Mouse (Mus musculus): ENCODE results near the gene Casp12. TPM values are rescaled to one million over a fixed set of nuclear protein-coding genes. Genes with fewer than 3 reads are reported as not detected.

The Casp12 gene
- total RNA-seq (2014; fragmentation: Nextera tagmentation) (not detected in 2 replicates), total RNA-seq (2017) (0.16 and 0.23 TPM in 2 replicates), polyA plus RNA-seq (2012) (not detected in 2 replicates)

- no peak for DNase-seq (ENCODE audit: low spot score)
- ATAC-seq (ENCODE audit: extremely low read depth, insufficient number of reproducible peaks, low FRiP score, poor library complexity, severe bottlenecking), result no peak
- Histone ChIP-seq H3K4me1 (ENCODE audit: insufficient read depth, low read depth, low read length) (no peaks in the 10 kb centered on the region), H3K36me3 (replicated peaks) (no peaks in the 10 kb centered on the region), H3K9me3 (replicated peaks) (no peaks in the 10 kb centered on the region), H3K27me3 (ENCODE audit: insufficient read depth, low read length) (no peaks in the 10 kb centered on the region), H3K4me3 (ENCODE audit: low read depth, low read length) (no peak within 1 kb of the TSS)
- TF ChIP-seq POLR2AphosphoS5 (IDR thresholded peaks at IDR 0.05; ENCODE audit: insufficient replicate concordance, low read depth, low read length), result no peak
- TF ChIP-seq GATA1 (IDR thresholded peaks at IDR 0.05; ENCODE audit: borderline replicate concordance, low read length), result no peak
- no peak for TF ChIP-seq TAL1 (conservative IDR thresholded peaks at IDR 0.05; ENCODE audit: low read depth, low read length)
- no peak for TF ChIP-seq GATA2 (IDR thresholded peaks at IDR 0.05; ENCODE audit: borderline replicate concordance, low read depth, low read length)
- TF ChIP-seq CTCF (IDR thresholded peaks at IDR 0.05; ENCODE audit: low read depth, low read length), result no peak
Observed at GRCm38 (mm10) chr9:5345291-5345898, at the start of gene Casp12. TSS of gene Casp12 (plus strand) at chr9:5345430.

GRCm38 (mm10) chr9:5296354-5297237 lies 48.6 kb upstream of the Casp12 start:
- H3K4me1 ChIP-seq (ENCODE audit: insufficient read depth, low read depth, low read length), result no peaks in the 10 kb centered on the region
- TF ChIP-seq GATA2 (IDR thresholded peaks at IDR 0.05; ENCODE audit: borderline replicate concordance, low read depth, low read length), result no peak
- TF ChIP-seq TAL1 (conservative IDR thresholded peaks at IDR 0.05; ENCODE audit: low read depth, low read length), result no peak
- TF ChIP-seq CTCF (IDR thresholded peaks at IDR 0.05; ENCODE audit: low read depth, low read length), result no peak
- TF ChIP-seq GATA1 (IDR thresholded peaks at IDR 0.05; ENCODE audit: borderline replicate concordance, low read length), result no peak
- TF ChIP-seq POLR2AphosphoS5 (IDR thresholded peaks at IDR 0.05; ENCODE audit: insufficient replicate concordance, low read depth, low read length), result no peak
- no peak overlapping the region for H3K4me3 ChIP-seq (ENCODE audit: low read depth, low read length)
- H3K9me3 ChIP-seq (replicated peaks), result no peaks in the 10 kb centered on the region
- DNase-seq (ENCODE audit: low spot score), result no peak
- H3K36me3 ChIP-seq (replicated peaks), result no peaks in the 10 kb centered on the region
- H3K27me3 ChIP-seq (ENCODE audit: insufficient read depth, low read length), result no peaks in the 10 kb centered on the region
- no peak for ATAC-seq (ENCODE audit: extremely low read depth, insufficient number of reproducible peaks, low FRiP score, poor library complexity, severe bottlenecking)

GRCm38 (mm10) chr9:5298329-5299131 lies 46.7 kb upstream of the Casp12 start, which contains the start of gene Casp1:
TSS of gene Casp1 (plus strand) at chr9:5298517.
- no peak for TF ChIP-seq GATA2 (IDR thresholded peaks at IDR 0.05; ENCODE audit: borderline replicate concordance, low read depth, low read length)
- Histone ChIP-seq H3K27me3 (ENCODE audit: insufficient read depth, low read length) (no peaks in the 10 kb centered on the region), H3K36me3 (replicated peaks) (no peaks in the 10 kb centered on the region), H3K4me3 (ENCODE audit: low read depth, low read length) (no peak within 1 kb of the TSS), H3K4me1 (ENCODE audit: insufficient read depth, low read depth, low read length) (no peaks in the 10 kb centered on the region), H3K9me3 (replicated peaks) (no peaks in the 10 kb centered on the region)
- ATAC-seq (ENCODE audit: extremely low read depth, insufficient number of reproducible peaks, low FRiP score, poor library complexity, severe bottlenecking), result no peak
- DNase-seq (ENCODE audit: low spot score), result no peak

- no peaks in the 10 kb centered on the region for H3K27me3 ChIP-seq (ENCODE audit: insufficient read depth, low read length)
- ATAC-seq (ENCODE audit: extremely low read depth, insufficient number of reproducible peaks, low FRiP score, poor library complexity, severe bottlenecking), result no peak
- DNase-seq (ENCODE audit: low spot score), result no peak
- no peak overlapping the region for H3K4me3 ChIP-seq (ENCODE audit: low read depth, low read length)
- no peak for TF ChIP-seq POLR2AphosphoS5 (IDR thresholded peaks at IDR 0.05; ENCODE audit: insufficient replicate concordance, low read depth, low read length)
- TF ChIP-seq CTCF (IDR thresholded peaks at IDR 0.05; ENCODE audit: low read depth, low read length), result no peak
- no peak for TF ChIP-seq TAL1 (conservative IDR thresholded peaks at IDR 0.05; ENCODE audit: low read depth, low read length)
- no peak for TF ChIP-seq GATA1 (IDR thresholded peaks at IDR 0.05; ENCODE audit: borderline replicate concordance, low read length)
- no peak for TF ChIP-seq GATA2 (IDR thresholded peaks at IDR 0.05; ENCODE audit: borderline replicate concordance, low read depth, low read length)
- H3K9me3 ChIP-seq (replicated peaks), result no peaks in the 10 kb centered on the region
- no peaks in the 10 kb centered on the region for H3K4me1 ChIP-seq (ENCODE audit: insufficient read depth, low read depth, low read length)
- no peaks in the 10 kb centered on the region for H3K36me3 ChIP-seq (replicated peaks)
Observed at GRCm38 (mm10) chr9:5299132-5299381, 46.2 kb upstream of the Casp12 start.

GRCm38 (mm10) chr9:5308561-5308960 lies 36.7 kb upstream of the Casp12 start, which contains the start of gene Casp4:
TSS of gene Casp4 (plus strand) at chr9:5308828.
- no peaks in the 10 kb centered on the region for H3K36me3 ChIP-seq (replicated peaks)
- H3K4me1 ChIP-seq (ENCODE audit: insufficient read depth, low read depth, low read length), result no peaks in the 10 kb centered on the region
- no peaks in the 10 kb centered on the region for H3K27me3 ChIP-seq (ENCODE audit: insufficient read depth, low read length)
- TF ChIP-seq TAL1 (conservative IDR thresholded peaks at IDR 0.05; ENCODE audit: low read depth, low read length), result no peak
- TF ChIP-seq GATA1 (IDR thresholded peaks at IDR 0.05; ENCODE audit: borderline replicate concordance, low read length), result no peak
- no peak for TF ChIP-seq GATA2 (IDR thresholded peaks at IDR 0.05; ENCODE audit: borderline replicate concordance, low read depth, low read length)
- TF ChIP-seq POLR2AphosphoS5 (IDR thresholded peaks at IDR 0.05; ENCODE audit: insufficient replicate concordance, low read depth, low read length), result no peak
- no peak for TF ChIP-seq CTCF (IDR thresholded peaks at IDR 0.05; ENCODE audit: low read depth, low read length)
- DNase-seq (ENCODE audit: low spot score) (no peak), ATAC-seq (ENCODE audit: extremely low read depth, insufficient number of reproducible peaks, low FRiP score, poor library complexity, severe bottlenecking) (no peak)
- H3K4me3 ChIP-seq (ENCODE audit: low read depth, low read length), result no peak within 1 kb of the TSS
- no peaks in the 10 kb centered on the region for H3K9me3 ChIP-seq (replicated peaks)

- no peak for ATAC-seq (ENCODE audit: extremely low read depth, insufficient number of reproducible peaks, low FRiP score, poor library complexity, severe bottlenecking)
- Histone ChIP-seq H3K4me3 (ENCODE audit: low read depth, low read length) (no peak overlapping the region), H3K36me3 (replicated peaks) (no peaks in the 10 kb centered on the region)
Observed at GRCm38 (mm10) chr9:5310112-5310511, 35.1 kb upstream of the Casp12 start.

More at GRCm38 (mm10) chr9:5310112-5310511, 35.1 kb upstream of the Casp12 start:
- H3K4me1 ChIP-seq (ENCODE audit: insufficient read depth, low read depth, low read length), result no peaks in the 10 kb centered on the region
- DNase-seq (ENCODE audit: low spot score), result no peak
- H3K27me3 ChIP-seq (ENCODE audit: insufficient read depth, low read length), result no peaks in the 10 kb centered on the region
- no peaks in the 10 kb centered on the region for H3K9me3 ChIP-seq (replicated peaks)
- no peak for TF ChIP-seq POLR2AphosphoS5 (IDR thresholded peaks at IDR 0.05; ENCODE audit: insufficient replicate concordance, low read depth, low read length)
- no peak for TF ChIP-seq GATA1 (IDR thresholded peaks at IDR 0.05; ENCODE audit: borderline replicate concordance, low read length)
- no peak for TF ChIP-seq TAL1 (conservative IDR thresholded peaks at IDR 0.05; ENCODE audit: low read depth, low read length)
- no peak for TF ChIP-seq GATA2 (IDR thresholded peaks at IDR 0.05; ENCODE audit: borderline replicate concordance, low read depth, low read length)
- no peak for TF ChIP-seq CTCF (IDR thresholded peaks at IDR 0.05; ENCODE audit: low read depth, low read length)
